Mouse (Mus musculus) lung, postnatal 0 days (tissue): Measurements from ENCODE around the gene Rnf169.

Experiments
- CTCF ChIP-seq: IDR thresholded peaks from 2 replicates; pipeline ENCODE4 v1.5.1; 2016; ENCODE audit warnings: antibody characterized with exemption, mild to moderate bottlenecking
- EP300 ChIP-seq: IDR thresholded peaks from 2 replicates; pipeline ENCODE4 v1.6.1; 2016; ENCODE audit warnings: antibody characterized with exemption, mild to moderate bottlenecking, control low read depth

GRCm38 (mm10) chr7:99969151-99969550 is 11.1 kb downstream of the Rnf169 start:
- TF ChIP-seq CTCF, result no peak
- TF ChIP-seq EP300, result no peak
